Mouse (Mus musculus) CH12.LX (cell line): ENCODE data around the gene Fam186b. TPM values are rescaled to one million over a fixed set of nuclear protein-coding genes. Genes with fewer than 3 reads are reported as not detected.

ENCODE experiments used
- DNase-seq: peaks from one replicate; pipeline ENCODE4 v3.0.0-alpha.2; 2013; ENCODE audit errors: extremely low read depth
- H3K27ac ChIP-seq: 2 replicates; pipeline ENCODE4 v1.5.1; 2012; ENCODE audit warnings: low read depth, mild to moderate bottlenecking, control low read depth, moderate library complexity; ENCODE audit not compliant: insufficient read depth
- H3K27me3 ChIP-seq: replicated peaks from 2 replicates; pipeline ENCODE3; 2012; ENCODE audit warnings: inconsistent platforms
- H3K36me3 ChIP-seq, 2 experiments: replicated peaks in 1 of 2; 2 replicates each; pipeline versions ENCODE3 to v1.6.1; 2012; ENCODE audit warnings: inconsistent platforms in 1 of 2, low read length in 1 of 2, mild to moderate bottlenecking in 1 of 2, mixed read lengths in 1 of 2, moderate library complexity in 1 of 2; ENCODE audit not compliant: control insufficient read depth in 1 of 2, insufficient read depth in 1 of 2
- H3K4me1 ChIP-seq, 2 experiments: 2 replicates each; pipeline ENCODE4 v1.6.1; 2012; ENCODE audit warnings: inconsistent platforms in 1 of 2, moderate library complexity in 1 of 2; ENCODE audit not compliant: insufficient read depth in 2 of 2, control insufficient read depth in 1 of 2
- H3K4me2 ChIP-seq: 2 replicates; pipeline ENCODE4 v1.6.1; 2012; ENCODE audit warnings: low read depth, mild to moderate bottlenecking, control low read depth; ENCODE audit not compliant: poor library complexity, insufficient read depth, severe bottlenecking
- H3K4me3 ChIP-seq, 3 experiments: fragments of 150-350 bp in 1 of 3; sonication (generic) in 1 of 3; replicated peaks in 1 of 3; 2 replicates each; pipeline versions ENCODE3 to v1.5.1; 2011 to 2012; ENCODE audit warnings: low read depth in 2 of 3, low read length in 2 of 3, mild to moderate bottlenecking in 2 of 3, moderate library complexity in 2 of 3, control low read depth in 1 of 3, improper control_type of control experiment in 1 of 3, inconsistent platforms in 1 of 3, mixed read lengths in 1 of 3; ENCODE audit not compliant: poor library complexity in 1 of 3
- H3K79me2 ChIP-seq: replicated peaks from 2 replicates; pipeline ENCODE4 v1.6.1; 2012; ENCODE audit warnings: mild to moderate bottlenecking, moderate library complexity; ENCODE audit not compliant: control insufficient read depth, poor library complexity, insufficient read depth, severe bottlenecking; ENCODE audit errors: extremely low read depth
- H3K9ac ChIP-seq: 2 replicates; pipeline ENCODE4 v1.6.1; 2012; ENCODE audit warnings: low read depth, mild to moderate bottlenecking, control low read depth, moderate library complexity; ENCODE audit not compliant: insufficient read depth
- H3K9me3 ChIP-seq: replicated peaks from 2 replicates; pipeline ENCODE3; 2012; ENCODE audit warnings: low read length, inconsistent platforms, mixed read lengths
- BHLHE40 ChIP-seq: IDR thresholded peaks from 2 replicates; pipeline ENCODE4 v1.6.1; 2011; ENCODE audit warnings: mild to moderate bottlenecking, low read depth, low read length, improper control_type of control experiment
- CHD1 ChIP-seq: IDR thresholded peaks from 2 replicates; pipeline ENCODE4 v1.6.1; 2012; ENCODE audit warnings: low read depth, low read length, improper control_type of control experiment, inconsistent platforms
- ELF1 ChIP-seq: IDR thresholded peaks from 2 replicates; pipeline ENCODE4 v1.6.1; 2014; ENCODE audit warnings: low read depth, mild to moderate bottlenecking, inconsistent platforms, low read length, improper control_type of control experiment
- EP300 ChIP-seq: IDR thresholded peaks from 2 replicates; pipeline ENCODE4 v1.6.1; 2011; ENCODE audit warnings: low read length, improper control_type of control experiment
- ETS1 ChIP-seq: conservative IDR thresholded peaks from 2 replicates; pipeline ENCODE4 v1.6.1; 2012; ENCODE audit warnings: low read depth, mild to moderate bottlenecking, inconsistent platforms, low read length, improper control_type of control experiment, moderate library complexity
- IRF4 ChIP-seq: IDR thresholded peaks from 2 replicates; pipeline ENCODE4 v1.6.1; 2014; ENCODE audit warnings: low read depth, mild to moderate bottlenecking, inconsistent platforms, low read length, improper control_type of control experiment
- JUND ChIP-seq: conservative IDR thresholded peaks from 2 replicates; pipeline ENCODE4 v1.6.1; 2011; ENCODE audit warnings: low read depth, low read length, improper control_type of control experiment
- MAZ ChIP-seq: IDR thresholded peaks from 2 replicates; pipeline ENCODE4 v1.6.1; 2012; ENCODE audit warnings: low read depth, mild to moderate bottlenecking, inconsistent platforms, low read length, improper control_type of control experiment, moderate library complexity
- MEF2A ChIP-seq: IDR thresholded peaks from 2 replicates; pipeline ENCODE4 v1.6.1; 2014; ENCODE audit warnings: low read depth, mild to moderate bottlenecking, inconsistent platforms, low read length, improper control_type of control experiment, borderline replicate concordance
- NELFE ChIP-seq: IDR thresholded peaks from 2 replicates; pipeline ENCODE4 v1.6.1; 2011; ENCODE audit warnings: low read depth, low read length, improper control_type of control experiment
- POLR2AphosphoS2 ChIP-seq: IDR thresholded peaks from 2 replicates; pipeline ENCODE4 v1.6.1; 2011; ENCODE audit warnings: low read depth, low read length, improper control_type of control experiment
- SMC3 ChIP-seq: IDR thresholded peaks from 2 replicates; pipeline ENCODE4 v1.6.1; 2011; ENCODE audit warnings: low read depth, low read length, improper control_type of control experiment
- TCF12 ChIP-seq: IDR thresholded peaks from 2 replicates; pipeline ENCODE4 v1.6.1; 2014; ENCODE audit warnings: low read depth, mild to moderate bottlenecking, inconsistent platforms, low read length, improper control_type of control experiment
- USF1 ChIP-seq: IDR thresholded peaks from 2 replicates; pipeline ENCODE4 v1.6.1; 2014; ENCODE audit warnings: low read depth, mild to moderate bottlenecking, inconsistent platforms, low read length, improper control_type of control experiment
- USF2 ChIP-seq: conservative IDR thresholded peaks from 2 replicates; pipeline ENCODE4 v1.6.1; 2011; ENCODE audit warnings: low read depth, low read length, improper control_type of control experiment
- dilution Hi-C: fragments of 300-500 bp; cut with MboI; formaldehyde crosslinking; loops from 2 replicates; pipeline ENCODE4 v1.14.3; 2020; ENCODE audit warnings: low sequenced_read_pairs; ENCODE audit not compliant: extremely low pct_unique_long_range_greater_than_20kb, extremely low pct_ligation_motif_present
- in situ Hi-C: fragments of 300-500 bp; cut with MboI; formaldehyde crosslinking; loops from 3 replicates; pipeline ENCODE4 v1.14.3; 2019; ENCODE audit warnings: low sequenced_read_pairs, low pct_ligation_motif_present, low pct_unique_long_range_greater_than_20kb, mixed read lengths
- polyA plus RNA-seq: library from polyadenylated mRNA; unstranded; fragments of >175 nt; gene quantifications from 2 replicates; pipeline ENCODE4 v1.2.1, GENCODE M21; 2012; ENCODE audit warnings: low read depth; ENCODE audit not compliant: insufficient read length
- total RNA-seq, 2 experiments: library from RNA; depleted of rRNA; stranded (reverse); fragments of 300-350 nt in 1 of 2; fragments of >200 nt in 1 of 2; gene quantifications; 2 replicates each; pipeline ENCODE4 v1.2.3; 2012 to 2014

The Fam186b gene
- total and polyA plus RNA-seq, 3 experiments: 0.04 to 0.11 TPM; not detected in 1

GRCm38 (mm10) chr15:99331341-99331740, 35.7 kb upstream of the Fam186b start:
- peaks cover 9% of the 10 kb centered on the region for H3K9me3 ChIP-seq
- peaks cover 36 to 67% of the 10 kb centered on the region in 2 experiments for H3K4me1 ChIP-seq
- H3K4me3 ChIP-seq: no peak overlapping the region
- in situ Hi-C loops (loop anchor here (5.0 kb wide), 1 partner anchor 36 kb away; no protein-coding TSS in a partner anchor), dilution Hi-C loops (no loop called here)
- H3K79me2 ChIP-seq: no peaks in the 10 kb centered on the region; the same call in 1 of the 2 replicates
- peaks cover 37 to 76% of the 10 kb centered on the region in 2 experiments for H3K36me3 ChIP-seq
- no peak overlapping the region for H3K4me2 ChIP-seq
- H3K9ac ChIP-seq: no peak overlapping the region
- no peak overlapping the region for H3K27ac ChIP-seq
- no peak for DNase-seq
- no peak for TF ChIP-seq CHD1
- TF ChIP-seq MEF2A: no peak
- TF ChIP-seq ETS1: no peak
- TF ChIP-seq BHLHE40: no peak
- no peak for TF ChIP-seq EP300
- no peak for TF ChIP-seq MAZ
- no peak for TF ChIP-seq TCF12
- no peak for TF ChIP-seq JUND
- no peak for TF ChIP-seq SMC3
- no peak for TF ChIP-seq NELFE
- TF ChIP-seq USF2: no peak
- TF ChIP-seq USF1: no peak
- TF ChIP-seq ELF1: no peak
- H3K27me3 ChIP-seq: no peaks in the 10 kb centered on the region

DNA sequence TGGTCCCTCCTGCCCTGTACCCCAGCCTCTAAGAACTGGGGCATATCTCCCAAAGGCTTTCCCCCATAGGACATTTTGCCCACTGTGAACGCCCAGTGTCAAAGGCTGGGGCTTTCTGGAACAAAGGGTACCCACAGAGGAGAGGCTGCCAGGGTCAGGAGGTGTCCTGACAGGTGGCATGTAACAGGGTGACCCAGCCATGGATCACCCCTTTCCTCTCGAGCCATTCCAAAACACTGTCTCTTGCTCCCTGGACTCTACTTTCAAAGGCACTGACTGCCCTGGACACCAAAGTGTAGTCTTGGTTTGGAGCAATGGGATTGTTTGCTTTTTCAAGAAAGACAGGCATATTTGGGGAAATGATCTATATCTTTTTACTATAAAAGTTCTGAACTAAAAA, 34.6 kb upstream of the Fam186b start:
- Histone ChIP-seq H3K4me1 (peaks cover 32 to 56% of the 10 kb centered on the region in 2 experiments), H3K4me2 (no peak overlapping the region), H3K79me2 (no peaks in the 10 kb centered on the region; the same call in 1 of the 2 replicates), H3K36me3 (peaks cover 39 to 78% of the 10 kb centered on the region in 2 experiments), H3K9ac (no peak overlapping the region), H3K27ac (no peak overlapping the region)
- in situ Hi-C loops: loop anchor here (5.0 kb wide), 1 partner anchor 37 kb away; no protein-coding TSS in a partner anchor
- dilution Hi-C loops: no loop called here
- TF ChIP-seq POLR2AphosphoS2 (no peak), TCF12 (no peak)
- TF ChIP-seq, all 38 proteins: peak for 0
- peaks cover 9% of the 10 kb centered on the region for H3K9me3 ChIP-seq
- H3K4me3 ChIP-seq: no peak overlapping the region
- H3K27me3 ChIP-seq: no peaks in the 10 kb centered on the region
- DNase-seq: no peak

DNA sequence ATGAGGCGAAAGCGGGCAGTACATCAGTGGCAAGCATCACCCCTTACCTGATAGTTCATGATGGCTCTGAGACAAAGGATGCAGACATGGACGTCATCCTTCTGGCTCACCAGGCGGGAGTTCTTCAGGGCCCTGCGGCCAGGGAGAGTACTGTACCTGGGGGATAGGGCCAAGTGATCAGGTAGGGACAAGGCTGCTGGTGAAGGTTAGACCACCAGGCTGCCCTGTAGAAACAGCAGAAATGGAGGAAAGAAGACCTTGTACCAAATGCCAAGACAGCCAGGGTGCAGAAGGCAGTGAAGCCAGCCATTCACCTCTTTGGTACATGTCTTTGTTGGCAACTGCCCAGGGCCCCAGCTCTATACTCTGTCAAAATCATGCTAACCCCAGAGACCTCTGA, 32.3 kb upstream of the Fam186b start:
- H3K79me2 ChIP-seq: no peaks in the 10 kb centered on the region
- DNase-seq: no peak
- peaks cover 9% of the 10 kb centered on the region for H3K9me3 ChIP-seq
- in situ Hi-C loops: no loop called here
- dilution Hi-C loops: no loop called here
- peaks cover 19 to 33% of the 10 kb centered on the region in 2 experiments for H3K4me1 ChIP-seq
- H3K36me3 ChIP-seq: peaks cover 56 to 92% of the 10 kb centered on the region in 2 experiments
- H3K27ac ChIP-seq: no peak overlapping the region
- no peak overlapping the region for H3K9ac ChIP-seq
- H3K27me3 ChIP-seq: no peaks in the 10 kb centered on the region
- no peak overlapping the region for H3K4me3 ChIP-seq
- H3K4me2 ChIP-seq: no peak overlapping the region
- TF ChIP-seq IRF4: no peak
- TF ChIP-seq, all 38 proteins: peak for 0
